Mouse (Mus musculus): Measurements from ENCODE around the gene Hddc3. TPM values are rescaled to one million over a fixed set of nuclear protein-coding genes. Genes with fewer than 3 reads are reported as not detected.
A peak's percentile ranks its signal among the peaks of the same experiment; 100 is the strongest.

Hddc3 gene
- polyA plus RNA-seq, 2 experiments, result 23.8 to 50.4 TPM

DNA sequence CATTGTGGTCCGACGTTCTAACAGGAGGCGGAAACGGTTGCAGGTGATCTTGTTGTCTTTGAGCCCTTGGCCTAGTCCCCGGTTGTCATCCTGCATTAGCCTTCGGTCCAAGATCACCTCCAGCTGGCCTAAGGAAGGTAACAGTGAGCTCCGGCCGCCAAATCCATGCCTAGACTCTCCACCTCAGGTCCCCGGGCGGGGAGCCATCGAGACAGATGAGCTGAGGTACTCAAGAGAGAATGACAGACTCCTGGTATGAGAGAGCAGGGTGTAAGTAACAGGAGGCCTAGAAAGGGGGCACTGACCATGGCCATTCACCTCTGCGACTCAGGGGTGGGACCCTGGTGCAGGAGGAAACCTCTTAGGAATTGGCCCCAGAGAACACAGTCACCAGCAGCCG lies 13.4 kb downstream of the Hddc3 start:
- ATAC-seq (ENCODE audit: low FRiP score, low read depth) (no peak), DNase-seq (ENCODE audit: low spot score) (no peak)
- no peak overlapping the region for H3K4me2 ChIP-seq (replicated peaks; ENCODE audit: low read depth, low read length, severe bottlenecking)
- WGBS, result 89% methylated on average over 13 of the region's 13 CpGs
- H3K27me3 ChIP-seq (ENCODE audit: control insufficient read depth, insufficient read depth, low read length), result no peaks in the 10 kb centered on the region
- TF ChIP-seq POLR2A (IDR thresholded peaks at IDR 0.05; ENCODE audit: borderline replicate concordance, extremely low read depth, insufficient read depth, insufficient read length), result no peak
- H3K4me3 ChIP-seq (replicated peaks; ENCODE audit: low read length), result no peak overlapping the region
- H3K9ac ChIP-seq (ENCODE audit: low read depth, low read length, severe bottlenecking), result no peak overlapping the region
- H3K27ac ChIP-seq (replicated peaks; ENCODE audit: low read depth, low read length), result no peak overlapping the region
- H3K36me3 ChIP-seq (ENCODE audit: control insufficient read depth, insufficient read depth, low read length), result peaks cover 85% of the 10 kb centered on the region
- H3K4me1 ChIP-seq (ENCODE audit: control insufficient read depth, insufficient read depth, low read length), result no peaks in the 10 kb centered on the region
- H3K9me3 ChIP-seq (ENCODE audit: control insufficient read depth, low read length), result no peaks in the 10 kb centered on the region

GRCm38 (mm10) chr7:80357156-80357555 lies 14.3 kb downstream of the Hddc3 start:
- no peak overlapping the region for H3K4me2 ChIP-seq (replicated peaks; ENCODE audit: low read depth, low read length, severe bottlenecking)
- H3K4me1 ChIP-seq (ENCODE audit: control insufficient read depth, insufficient read depth, low read length), result no peaks in the 10 kb centered on the region
- 84% methylated on average over 8 of the region's 8 CpGs for WGBS
- ATAC-seq (ENCODE audit: low FRiP score, low read depth), result peak; percentile 42; the same call in 1 of the 2 replicates
- H3K9me3 ChIP-seq (ENCODE audit: control insufficient read depth, low read length), result no peaks in the 10 kb centered on the region
- H3K27me3 ChIP-seq (ENCODE audit: control insufficient read depth, insufficient read depth, low read length), result no peaks in the 10 kb centered on the region
- peaks cover 81% of the 10 kb centered on the region for H3K36me3 ChIP-seq (ENCODE audit: control insufficient read depth, insufficient read depth, low read length)
- no peak for DNase-seq (ENCODE audit: low spot score)
- H3K4me3 ChIP-seq (replicated peaks; ENCODE audit: low read length), result no peak overlapping the region
- H3K9ac ChIP-seq (ENCODE audit: low read depth, low read length, severe bottlenecking), result no peak overlapping the region
- TF ChIP-seq POLR2A (IDR thresholded peaks at IDR 0.05; ENCODE audit: borderline replicate concordance, extremely low read depth, insufficient read depth, insufficient read length), result no peak
- no peak overlapping the region for H3K27ac ChIP-seq (replicated peaks; ENCODE audit: low read depth, low read length)

DNA sequence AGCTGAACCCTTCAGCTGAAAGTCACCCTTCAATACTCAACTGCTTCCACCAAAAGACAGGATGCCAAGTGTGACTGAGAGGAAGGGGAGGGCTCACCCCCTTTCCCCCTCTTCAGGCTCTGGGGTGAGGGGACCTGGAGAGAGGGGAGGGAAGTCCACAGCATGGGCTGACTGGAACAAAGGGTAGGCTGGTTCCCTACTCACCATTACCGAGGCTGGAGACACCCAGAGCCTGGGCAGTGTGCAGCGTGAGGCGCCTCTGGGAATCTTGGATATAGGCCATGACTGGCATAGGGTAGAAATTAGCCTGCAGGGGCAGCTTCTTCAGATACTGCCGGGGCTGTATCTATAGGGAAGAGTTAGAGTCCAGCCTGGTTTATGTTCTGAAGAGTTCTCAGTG lies 15.1 kb downstream of the Hddc3 start:
- no peak for TF ChIP-seq POLR2A (IDR thresholded peaks at IDR 0.05; ENCODE audit: borderline replicate concordance, extremely low read depth, insufficient read depth, insufficient read length)
- Histone ChIP-seq H3K4me1 (ENCODE audit: control insufficient read depth, insufficient read depth, low read length) (no peaks in the 10 kb centered on the region), H3K27ac (replicated peaks; ENCODE audit: low read depth, low read length) (no peak overlapping the region), H3K4me3 (replicated peaks; ENCODE audit: low read length) (no peak overlapping the region), H3K4me2 (replicated peaks; ENCODE audit: low read depth, low read length, severe bottlenecking) (no peak overlapping the region), H3K9ac (ENCODE audit: low read depth, low read length, severe bottlenecking) (no peak overlapping the region), H3K9me3 (ENCODE audit: control insufficient read depth, low read length) (no peaks in the 10 kb centered on the region), H3K36me3 (ENCODE audit: control insufficient read depth, insufficient read depth, low read length) (peaks cover 81% of the 10 kb centered on the region), H3K27me3 (ENCODE audit: control insufficient read depth, insufficient read depth, low read length) (no peaks in the 10 kb centered on the region)
- 80% methylated on average over 4 of the region's 4 CpGs for WGBS
- DNase-seq (ENCODE audit: low spot score) (no peak), ATAC-seq (ENCODE audit: low FRiP score, low read depth) (no peak)

DNA sequence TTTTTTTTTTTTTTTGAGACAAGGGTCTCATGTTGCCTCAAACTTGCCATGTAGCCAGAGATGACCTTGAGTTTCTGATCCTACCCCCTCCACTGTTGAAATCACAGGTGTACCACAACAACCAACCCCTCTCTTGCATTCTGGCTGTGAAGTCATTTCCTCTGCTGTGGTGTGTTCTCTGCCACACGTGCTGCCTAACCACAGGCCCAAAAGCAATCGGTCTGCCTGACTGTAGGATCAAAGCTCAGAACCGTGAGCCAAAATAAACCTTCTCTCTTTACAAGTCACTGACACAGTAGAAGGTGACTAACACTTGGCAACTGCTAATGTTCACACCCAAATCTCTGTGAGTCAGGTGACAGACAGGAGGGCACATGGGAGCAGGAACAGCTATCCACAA lies 17.5 kb downstream of the Hddc3 start:
- no peaks in the 10 kb centered on the region for H3K4me1 ChIP-seq (ENCODE audit: control insufficient read depth, insufficient read depth, low read length)
- H3K4me3 ChIP-seq (replicated peaks; ENCODE audit: low read length), result no peak overlapping the region

GRCm38 (mm10) chr7:80365759-80366158 lies 22.9 kb downstream of the Hddc3 start:
- no peak overlapping the region for H3K4me2 ChIP-seq (replicated peaks; ENCODE audit: low read depth, low read length, severe bottlenecking)
- H3K27me3 ChIP-seq (ENCODE audit: control insufficient read depth, insufficient read depth, low read length), result no peaks in the 10 kb centered on the region
- no peaks in the 10 kb centered on the region for H3K9me3 ChIP-seq (ENCODE audit: control insufficient read depth, low read length)
- DNase-seq (ENCODE audit: low spot score) (no peak), ATAC-seq (ENCODE audit: low FRiP score, low read depth) (no peak)
- H3K4me3 ChIP-seq (replicated peaks; ENCODE audit: low read length), result no peak overlapping the region
- no peak overlapping the region for H3K27ac ChIP-seq (replicated peaks; ENCODE audit: low read depth, low read length)
- peaks cover 66% of the 10 kb centered on the region for H3K36me3 ChIP-seq (ENCODE audit: control insufficient read depth, insufficient read depth, low read length)
- no peak for TF ChIP-seq POLR2A (IDR thresholded peaks at IDR 0.05; ENCODE audit: borderline replicate concordance, extremely low read depth, insufficient read depth, insufficient read length)
- peaks cover 12% of the 10 kb centered on the region for H3K4me1 ChIP-seq (ENCODE audit: control insufficient read depth, insufficient read depth, low read length)
- H3K9ac ChIP-seq (ENCODE audit: low read depth, low read length, severe bottlenecking), result no peak overlapping the region
- whole genome bisulfite sequencing, result 88% methylated on average over 2 of the region's 2 CpGs

More for the DNA sequence above, 17.5 kb downstream of the Hddc3 start:
- Histone ChIP-seq H3K4me2 (replicated peaks; ENCODE audit: low read depth, low read length, severe bottlenecking) (no peak overlapping the region), H3K9ac (ENCODE audit: low read depth, low read length, severe bottlenecking) (no peak overlapping the region), H3K9me3 (ENCODE audit: control insufficient read depth, low read length) (no peaks in the 10 kb centered on the region), H3K27me3 (ENCODE audit: control insufficient read depth, insufficient read depth, low read length) (no peaks in the 10 kb centered on the region), H3K36me3 (ENCODE audit: control insufficient read depth, insufficient read depth, low read length) (peaks cover 82% of the 10 kb centered on the region), H3K27ac (replicated peaks; ENCODE audit: low read depth, low read length) (no peak overlapping the region)
- no peak for DNase-seq (ENCODE audit: low spot score)
- TF ChIP-seq POLR2A (IDR thresholded peaks at IDR 0.05; ENCODE audit: borderline replicate concordance, extremely low read depth, insufficient read depth, insufficient read length), result no peak
- WGBS, result 57% methylated on average over 3 of the region's 3 CpGs
- ATAC-seq (ENCODE audit: low FRiP score, low read depth), result no peak

DNA sequence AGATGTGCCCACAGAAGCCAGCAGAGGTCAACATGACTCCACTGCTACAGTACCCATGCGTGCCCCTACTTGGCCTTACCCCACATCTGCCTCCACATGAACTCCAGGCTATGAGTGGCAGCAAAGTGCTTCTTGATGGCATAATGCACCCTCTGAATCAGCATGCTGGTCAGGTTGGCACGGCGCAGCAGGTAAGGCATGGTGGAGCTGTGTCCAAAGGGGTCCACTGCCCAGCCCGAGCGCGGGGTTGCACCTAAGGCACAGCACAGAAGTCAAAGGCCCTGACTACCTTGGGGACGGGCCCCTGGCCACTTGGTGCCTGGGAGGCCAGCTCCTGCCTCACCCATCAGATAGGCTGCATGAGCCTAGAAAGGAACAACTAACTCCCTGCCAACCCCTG lies 24.3 kb downstream of the Hddc3 start:
- DNase-seq (ENCODE audit: low spot score), result no peak
- 98% methylated on average over 7 of the region's 7 CpGs for WGBS
- no peak overlapping the region for H3K27ac ChIP-seq (replicated peaks; ENCODE audit: low read depth, low read length)
- no peak overlapping the region for H3K4me3 ChIP-seq (replicated peaks; ENCODE audit: low read length)
- H3K27me3 ChIP-seq (ENCODE audit: control insufficient read depth, insufficient read depth, low read length), result no peaks in the 10 kb centered on the region
- peaks cover 12% of the 10 kb centered on the region for H3K4me1 ChIP-seq (ENCODE audit: control insufficient read depth, insufficient read depth, low read length)
- no peak overlapping the region for H3K9ac ChIP-seq (ENCODE audit: low read depth, low read length, severe bottlenecking)
- no peak overlapping the region for H3K4me2 ChIP-seq (replicated peaks; ENCODE audit: low read depth, low read length, severe bottlenecking)
- ATAC-seq (ENCODE audit: low FRiP score, low read depth), result no peak
- H3K9me3 ChIP-seq (ENCODE audit: control insufficient read depth, low read length), result no peaks in the 10 kb centered on the region
- no peak for TF ChIP-seq POLR2A (IDR thresholded peaks at IDR 0.05; ENCODE audit: borderline replicate concordance, extremely low read depth, insufficient read depth, insufficient read length)
- H3K36me3 ChIP-seq (ENCODE audit: control insufficient read depth, insufficient read depth, low read length), result peaks cover 57% of the 10 kb centered on the region

Measured in limb, embryonic 14.5 days (tissue).